In the genomic region with DNA sequence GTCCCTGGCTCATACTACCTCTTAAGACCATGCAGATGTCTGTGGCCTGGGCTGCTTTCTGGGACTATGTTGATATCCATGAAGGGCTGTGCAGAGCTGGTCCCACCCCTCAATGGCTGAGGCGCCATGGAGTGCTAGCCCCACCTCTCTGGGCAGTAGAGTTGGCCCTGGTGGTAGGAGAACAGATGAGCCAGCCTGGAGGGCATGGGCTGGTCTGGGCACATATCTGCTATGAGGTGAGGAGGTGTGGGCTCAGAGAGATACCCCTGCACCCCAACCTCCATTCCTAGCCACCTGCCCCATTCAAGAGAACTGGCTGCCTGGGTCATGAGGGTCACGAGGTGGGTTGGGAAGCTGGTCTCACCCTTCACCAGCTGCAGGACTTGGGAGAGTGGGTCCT, we compare ENCODE assay signal across 26 mouse cellular contexts.
DNase-seq lines count a peak whose midpoint lies in the region; ATAC-seq and TF ChIP-seq lines count a peak whose summit lies in the region.
"Had no signal": no experiment of that assay in that cellular context is flagged by ENCODE, and none has a peak within 500 bp of the region (broad histone marks: within the 10 kb centered on the region; RNA-seq: fewer than 3 reads in every experiment).

No protein-coding gene starts in this region.

- no peak for TF ChIP-seq CTCF in midbrain, postnatal 0 days (IDR thresholded peaks at IDR 0.05)

- H3K27me3 ChIP-seq in kidney, embryonic 16.5 days (ENCODE audit: insufficient read depth, low read length): no peaks in the 10 kb centered on the region
- H3K27me3 ChIP-seq in midbrain, embryonic 13.5 days: no peaks in the 10 kb centered on the region
- no peaks in the 10 kb centered on the region for H3K27me3 ChIP-seq in midbrain, postnatal 0 days (ENCODE audit: insufficient read depth, low read length)
- H3K27me3 ChIP-seq in embryonic facial prominence, embryonic 15.5 days: no peaks in the 10 kb centered on the region
- H3K27me3 ChIP-seq: embryonic facial prominence, embryonic 13.5 days; forebrain, embryonic 13.5 days; heart, embryonic 12.5 days had no signal

- peak; percentile 23; the same call in 1 of the 2 replicates for ATAC-seq in kidney, embryonic 16.5 days (ENCODE audit: low FRiP score, low TSS enrichment)
- ATAC-seq in midbrain, embryonic 13.5 days: 0 out of 2 replicates have a peak, but pooled peaks have one; percentile 37
- ATAC-seq in midbrain, postnatal 0 days (ENCODE audit: low FRiP score): no peak
- 0 out of 2 replicates have a peak, but pooled peaks have one; percentile 60 for ATAC-seq in embryonic facial prominence, embryonic 15.5 days (ENCODE audit: insufficient number of reproducible peaks, low FRiP score, low TSS enrichment, low read depth)
- ATAC-seq: activated CD4-positive, CD25-positive, alpha-beta regulatory T cell, adult 4 months; CD4-positive, CD25-positive, alpha-beta regulatory T cell, adult 4 months; forebrain, embryonic 13.5 days; forebrain, embryonic 16.5 days; hindbrain, postnatal 0 days; inflammation-experienced regulatory T-cells, adult 6 months had no signal

- no peak overlapping the region for H3K4me2 ChIP-seq in kidney, embryonic 16.5 days (replicated peaks; ENCODE audit: low read depth, low read length)
- no peak overlapping the region for H3K4me2 ChIP-seq in midbrain, embryonic 13.5 days (replicated peaks)
- no peak overlapping the region for H3K4me2 ChIP-seq in midbrain, postnatal 0 days (ENCODE audit: low read depth, low read length, poor library complexity, severe bottlenecking)
- H3K4me2 ChIP-seq in embryonic facial prominence, embryonic 15.5 days (replicated peaks): no peak overlapping the region
- H3K4me2 ChIP-seq: embryonic facial prominence, embryonic 13.5 days; forebrain, embryonic 13.5 days; heart, embryonic 12.5 days; hindbrain, embryonic 14.5 days had no signal

- H3K4me3 ChIP-seq in kidney, embryonic 16.5 days (ENCODE audit: low read length): no peak overlapping the region
- H3K4me3 ChIP-seq in midbrain, embryonic 13.5 days (replicated peaks): no peak overlapping the region
- no peak overlapping the region for H3K4me3 ChIP-seq in midbrain, postnatal 0 days (ENCODE audit: low read depth, low read length)
- no peak overlapping the region for H3K4me3 ChIP-seq in embryonic facial prominence, embryonic 15.5 days (replicated peaks)
- H3K4me3 ChIP-seq: embryonic facial prominence, embryonic 13.5 days; forebrain, embryonic 10.5 days; forebrain, embryonic 13.5 days; gastrocnemius, adult 2 months; heart, embryonic 12.5 days had no signal

- DNase-seq in kidney, postnatal 14 days: no peak
- no peak for DNase-seq in midbrain, postnatal 0 days (ENCODE audit: low spot score)
- DNase-seq in frontal cortex, adult 2 months (ENCODE audit: extremely low spot score in 1 of 2, low spot score in 1 of 2): no peak
- DNase-seq: adrenal gland, postnatal 10 days; adrenal gland, postnatal 36 days; cerebellum, adult 18-20 months; cerebellum, adult 9-10 months; cerebellum, postnatal 14 days; gastrocnemius, adult 2 months; gastrocnemius, postnatal 14 days; heart, adult 18-20 months; heart, postnatal 14 days; heart, postnatal 4 days had no signal

- H3K36me3 ChIP-seq in kidney, embryonic 16.5 days (ENCODE audit: insufficient read depth, low read length): no peaks in the 10 kb centered on the region
- H3K36me3 ChIP-seq in midbrain, embryonic 13.5 days: no peaks in the 10 kb centered on the region
- H3K36me3 ChIP-seq in midbrain, postnatal 0 days (ENCODE audit: insufficient read depth, low read length): no peaks in the 10 kb centered on the region
- no peaks in the 10 kb centered on the region for H3K36me3 ChIP-seq in embryonic facial prominence, embryonic 15.5 days
- H3K36me3 ChIP-seq: embryonic facial prominence, embryonic 13.5 days; forebrain, embryonic 10.5 days; heart, embryonic 12.5 days had no signal

- no peak overlapping the region for H3K27ac ChIP-seq in kidney, embryonic 16.5 days (ENCODE audit: low read length)
- H3K27ac ChIP-seq in midbrain, embryonic 13.5 days: no peak overlapping the region
- H3K27ac ChIP-seq in midbrain, postnatal 0 days (ENCODE audit: low read depth, low read length): no peak overlapping the region
- no peak overlapping the region for H3K27ac ChIP-seq in embryonic facial prominence, embryonic 15.5 days (replicated peaks)
- H3K27ac ChIP-seq: embryonic facial prominence, embryonic 13.5 days; forebrain, embryonic 10.5 days; forebrain, embryonic 13.5 days; gastrocnemius, adult 2 months; hindbrain, embryonic 14.5 days; hindbrain, postnatal 0 days had no signal

- no peak overlapping the region for H3K9ac ChIP-seq in kidney, embryonic 16.5 days (replicated peaks; ENCODE audit: low read length)
- no peak overlapping the region for H3K9ac ChIP-seq in midbrain, embryonic 13.5 days (replicated peaks)
- H3K9ac ChIP-seq in midbrain, postnatal 0 days (replicated peaks; ENCODE audit: low read length, poor library complexity, severe bottlenecking): no peak overlapping the region
- no peak overlapping the region for H3K9ac ChIP-seq in embryonic facial prominence, embryonic 15.5 days
- H3K9ac ChIP-seq: embryonic facial prominence, embryonic 13.5 days; forebrain, embryonic 13.5 days; heart, embryonic 12.5 days; hindbrain, embryonic 14.5 days had no signal

- no peaks in the 10 kb centered on the region for H3K4me1 ChIP-seq in kidney, embryonic 16.5 days (ENCODE audit: insufficient read depth, low read length)
- peaks cover 5% of the 10 kb centered on the region for H3K4me1 ChIP-seq in midbrain, embryonic 13.5 days (replicated peaks)
- H3K4me1 ChIP-seq in midbrain, postnatal 0 days (ENCODE audit: insufficient read depth, low read length): no peaks in the 10 kb centered on the region
- H3K4me1 ChIP-seq in embryonic facial prominence, embryonic 15.5 days: no peaks in the 10 kb centered on the region
- H3K4me1 ChIP-seq: embryonic facial prominence, embryonic 13.5 days; forebrain, embryonic 10.5 days; heart, embryonic 12.5 days had no signal

- 87% methylated on average over 2 of the region's 2 CpGs for WGBS in kidney, embryonic 16.5 days
- WGBS in midbrain, embryonic 13.5 days: 88% methylated on average over 2 of the region's 2 CpGs
- 93% methylated on average over 2 of the region's 2 CpGs for WGBS in midbrain, postnatal 0 days
- WGBS in embryonic facial prominence, embryonic 15.5 days: 92% methylated on average over 2 of the region's 2 CpGs

- H3K9me3 ChIP-seq in kidney, embryonic 16.5 days (ENCODE audit: low read length): no peaks in the 10 kb centered on the region
- H3K9me3 ChIP-seq in midbrain, embryonic 13.5 days: no peaks in the 10 kb centered on the region
- no peaks in the 10 kb centered on the region for H3K9me3 ChIP-seq in midbrain, postnatal 0 days (ENCODE audit: low read length)
- no peaks in the 10 kb centered on the region for H3K9me3 ChIP-seq in embryonic facial prominence, embryonic 15.5 days (replicated peaks)
- H3K9me3 ChIP-seq: embryonic facial prominence, embryonic 13.5 days; forebrain, embryonic 10.5 days; forebrain, embryonic 13.5 days; heart, embryonic 12.5 days had no signal
